Mouse (Mus musculus) frontal cortex, postnatal 14 days (tissue): ENCODE measurements at regions not wholly inside any gene's neighbourhood (a gene's known extent, or its start where the extent isn't known, plus 50 kb on each side); places are given as distances from the start of the nearest gene placed in this dataset.

Experiments used
- DNase-seq, 2 experiments: peaks; one replicate each; pipeline ENCODE4 v3.0.0; 2022; ENCODE audit warnings: low spot score in 2 of 2

DNA sequence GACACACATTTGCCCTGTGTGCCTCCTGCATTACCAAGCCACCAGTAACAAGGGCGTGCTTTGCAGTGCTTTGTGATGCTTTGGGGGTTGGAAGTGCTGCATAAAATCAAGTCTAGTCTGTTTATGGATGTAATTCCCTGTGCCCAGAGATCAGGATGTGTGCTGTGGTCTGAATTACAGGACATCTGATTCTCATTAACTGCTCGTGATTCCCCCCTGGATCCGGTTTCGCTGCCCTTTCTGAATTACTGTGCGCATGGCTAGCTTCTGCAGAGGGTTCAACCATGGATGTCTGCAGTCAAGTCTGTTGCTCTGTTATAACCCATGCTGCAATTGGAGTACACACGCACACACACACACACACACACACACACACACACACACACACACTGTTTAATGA is 52.5 kb upstream of the Magi1 start:
- DNase-seq: no peak
